Mouse (Mus musculus) embryonic facial prominence, embryonic 14.5 days (tissue): ENCODE measurements around the gene Ankrd33b. TPM values are rescaled to one million over a fixed set of nuclear protein-coding genes. Genes with fewer than 3 reads are reported as not detected.
A peak's percentile ranks its signal among the peaks of the same experiment; 100 is the strongest.

Source experiments
- ATAC-seq: fragments of 200-750 bp; cut with Nextera tagmentation; 2 replicates; pipeline ENCODE4 v1.8.0; 2017; ENCODE audit warnings: low read depth, moderate number of reproducible peaks, moderate TSS enrichment
- DNase-seq: peaks from one replicate; pipeline ENCODE4 v3.0.0-alpha.2; 2015; ENCODE audit warnings: low spot score
- H3K27ac ChIP-seq: fragments of 300-500 bp; sonication (generic); replicated peaks from 2 replicates; pipeline ENCODE4 v1.5.1; 2014; ENCODE audit warnings: low read depth, mild to moderate bottlenecking, low read length, moderate library complexity
- H3K27me3 ChIP-seq: fragments of 300-500 bp; sonication (generic); replicated peaks from 2 replicates; pipeline ENCODE4 v1.6.1; 2014; ENCODE audit warnings: low read length; ENCODE audit not compliant: control insufficient read depth, insufficient read depth
- H3K36me3 ChIP-seq: fragments of 300-500 bp; sonication (generic); 2 replicates; pipeline ENCODE4 v1.6.1; 2014; ENCODE audit warnings: low read length, mixed read lengths; ENCODE audit not compliant: control insufficient read depth, insufficient read depth
- H3K4me1 ChIP-seq: fragments of 300-500 bp; sonication (generic); 2 replicates; pipeline ENCODE4 v1.6.1; 2014; ENCODE audit warnings: antibody characterized with exemption, low read length; ENCODE audit not compliant: control insufficient read depth, insufficient read depth
- H3K4me2 ChIP-seq: fragments of 300-500 bp; sonication (generic); 2 replicates; pipeline ENCODE4 v1.6.1; 2014; ENCODE audit warnings: low read depth, mild to moderate bottlenecking, low read length, moderate library complexity, mixed read lengths
- H3K4me3 ChIP-seq: fragments of 300-500 bp; sonication (generic); 2 replicates; pipeline ENCODE4 v1.5.1; 2014; ENCODE audit warnings: low read depth, mild to moderate bottlenecking, low read length
- H3K9ac ChIP-seq: fragments of 300-500 bp; sonication (generic); 2 replicates; pipeline ENCODE4 v1.6.1; 2014; ENCODE audit warnings: low read depth, mild to moderate bottlenecking, low read length, moderate library complexity, mixed read lengths
- H3K9me3 ChIP-seq: fragments of 300-500 bp; sonication (generic); 2 replicates; pipeline ENCODE4 v1.6.1; 2016; ENCODE audit warnings: low read length; ENCODE audit not compliant: control insufficient read depth
- WGBS: fragments of 180-500 bp; shearing (Covaris S2); extraction: QIAGEN DNeasy Blood & Tissue Kit; methylation state at CpG from one replicate; pipeline ENCODE4 v1.1.7; 2014; 5-methylcytosine and 5-hydroxymethylcytosine counted together
- polyA plus RNA-seq: library from polyadenylated mRNA; unstranded; fragments of >200 nt; fragmentation: Nextera tagmentation; extraction: Ambion mirVana; gene quantifications from 2 replicates; pipeline ENCODE4 v1.2.1, GENCODE M21; 2014

Gene Ankrd33b
- polyA plus RNA-seq, 1 experiment from 2014 or later = 1.1 TPM

DNA sequence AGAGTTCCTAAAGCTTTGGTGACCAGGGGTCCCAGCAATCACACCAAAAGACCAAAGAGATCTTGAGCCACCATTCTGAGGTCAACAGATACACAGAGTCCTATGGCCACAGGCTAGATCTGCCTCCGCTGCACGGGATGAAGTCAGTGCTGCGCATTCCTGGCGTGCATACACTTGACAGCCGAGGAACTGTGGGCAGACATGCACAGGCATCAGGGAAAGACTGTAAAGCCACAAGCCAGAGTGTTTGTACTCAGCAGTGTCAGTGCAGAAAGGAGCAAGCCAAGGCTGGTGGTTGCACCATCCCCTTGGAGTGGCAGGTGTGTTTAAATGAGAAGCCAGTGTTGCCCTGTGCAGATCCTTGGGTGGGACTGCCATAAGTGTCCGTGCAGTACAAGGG lies 111.8 kb downstream of the Ankrd33b start:
- Histone ChIP-seq H3K27ac (no peak overlapping the region), H3K4me1 (peaks cover 3% of the 10 kb centered on the region), H3K36me3 (no peaks in the 10 kb centered on the region), H3K27me3 (no peaks in the 10 kb centered on the region), H3K4me3 (no peak overlapping the region), H3K9me3 (no peaks in the 10 kb centered on the region), H3K9ac (no peak overlapping the region), H3K4me2 (no peak overlapping the region)
- DNase-seq (no peak), ATAC-seq (no peak)
- 67% methylated on average over 6 of the region's 6 CpGs for WGBS

DNA sequence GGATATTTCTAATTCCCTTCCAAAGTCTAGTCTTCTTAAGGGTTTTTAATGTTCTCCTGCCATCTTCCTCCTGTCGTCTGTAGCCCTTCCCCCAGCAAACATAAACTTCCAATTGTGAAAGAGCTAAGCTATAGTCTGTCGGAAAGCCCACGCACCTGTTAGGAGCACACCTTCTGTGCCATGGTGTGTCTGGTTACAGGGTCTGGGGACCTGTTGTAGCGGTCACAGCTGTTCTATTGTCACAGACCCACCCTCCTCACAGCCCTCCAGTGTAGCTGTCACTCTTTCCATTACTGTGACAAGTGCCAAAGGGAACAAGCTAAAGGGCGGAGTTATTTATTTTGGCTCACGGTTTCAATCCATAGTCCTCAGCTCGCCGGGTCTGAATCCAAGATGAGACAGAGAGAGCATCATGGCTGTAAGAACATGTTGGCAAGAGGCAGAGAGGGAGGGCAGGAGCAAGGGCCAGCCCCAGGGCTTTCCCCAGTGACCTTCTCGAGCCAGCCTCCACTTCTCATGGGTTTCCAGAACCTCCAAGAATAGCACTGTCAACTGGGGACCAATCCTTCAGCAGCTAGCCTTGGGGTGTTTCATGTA lies 112.5 kb downstream of the Ankrd33b start:
- H3K4me2 ChIP-seq = no peak overlapping the region
- DNase-seq = no peak
- no peaks in the 10 kb centered on the region for H3K9me3 ChIP-seq
- no peaks in the 10 kb centered on the region for H3K36me3 ChIP-seq
- peaks cover 8% of the 10 kb centered on the region for H3K4me1 ChIP-seq
- H3K27me3 ChIP-seq = no peaks in the 10 kb centered on the region
- no peak overlapping the region for H3K9ac ChIP-seq
- H3K4me3 ChIP-seq = no peak overlapping the region
- WGBS = 84% methylated on average over 9 of the region's 9 CpGs
- no peak overlapping the region for H3K27ac ChIP-seq
- no peak for ATAC-seq

DNA sequence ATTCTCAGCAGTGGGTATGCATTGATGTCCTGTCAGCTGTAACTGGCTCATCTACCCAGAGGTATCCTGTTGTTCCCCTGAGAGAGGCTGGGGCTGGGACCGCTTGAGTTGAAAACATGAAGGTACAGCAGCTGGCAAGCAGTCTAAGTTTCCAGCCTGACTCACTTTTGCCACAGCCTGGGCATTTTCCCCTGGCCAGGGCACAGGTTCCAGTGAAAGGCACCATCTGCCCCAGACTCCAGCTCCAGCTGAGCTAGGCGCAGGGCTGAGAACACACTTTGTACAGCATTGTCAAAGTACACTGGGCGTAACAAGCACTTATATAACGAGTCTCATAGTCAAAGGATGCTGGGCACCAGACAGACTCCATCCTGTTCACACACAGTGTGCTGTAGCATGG lies 113.6 kb downstream of the Ankrd33b start:
- no peak overlapping the region for H3K4me3 ChIP-seq
- 86% methylated on average over 4 of the region's 4 CpGs for WGBS
- no peaks in the 10 kb centered on the region for H3K27me3 ChIP-seq
- H3K4me2 ChIP-seq = no peak overlapping the region
- H3K9ac ChIP-seq = no peak overlapping the region
- no peaks in the 10 kb centered on the region for H3K9me3 ChIP-seq
- no peaks in the 10 kb centered on the region for H3K36me3 ChIP-seq
- ATAC-seq = no peak
- no peak overlapping the region for H3K27ac ChIP-seq
- H3K4me1 ChIP-seq = peaks cover 12% of the 10 kb centered on the region
- DNase-seq = no peak

DNA sequence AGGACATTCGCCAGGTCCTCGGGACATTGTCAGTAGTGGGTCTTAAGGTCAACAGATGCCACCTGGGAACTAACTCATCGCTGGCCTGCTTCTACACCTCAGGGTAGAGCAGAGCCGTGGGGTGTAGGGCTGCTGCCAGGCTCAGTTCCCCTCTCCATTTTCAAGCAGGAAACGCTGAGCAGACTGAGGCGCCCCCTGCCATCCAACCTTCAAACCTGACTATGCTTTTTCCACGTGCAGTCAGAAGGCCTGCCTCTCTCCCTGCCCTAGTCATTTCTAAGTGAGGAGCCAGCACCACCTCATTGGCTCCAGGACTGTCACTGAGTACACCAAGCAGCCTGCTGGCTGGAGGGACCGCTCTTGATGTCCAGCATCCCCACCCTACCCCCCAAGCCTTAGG lies 114.1 kb downstream of the Ankrd33b start:
- no peak for ATAC-seq
- no peaks in the 10 kb centered on the region for H3K27me3 ChIP-seq
- no peak for DNase-seq
- no peak overlapping the region for H3K27ac ChIP-seq
- H3K4me1 ChIP-seq = peaks cover 18% of the 10 kb centered on the region
- no peak overlapping the region for H3K4me2 ChIP-seq
- no peak overlapping the region for H3K9ac ChIP-seq
- no peak overlapping the region for H3K4me3 ChIP-seq
- no peaks in the 10 kb centered on the region for H3K9me3 ChIP-seq
- no peaks in the 10 kb centered on the region for H3K36me3 ChIP-seq
- WGBS = 70% methylated on average over 8 of the region's 8 CpGs

DNA sequence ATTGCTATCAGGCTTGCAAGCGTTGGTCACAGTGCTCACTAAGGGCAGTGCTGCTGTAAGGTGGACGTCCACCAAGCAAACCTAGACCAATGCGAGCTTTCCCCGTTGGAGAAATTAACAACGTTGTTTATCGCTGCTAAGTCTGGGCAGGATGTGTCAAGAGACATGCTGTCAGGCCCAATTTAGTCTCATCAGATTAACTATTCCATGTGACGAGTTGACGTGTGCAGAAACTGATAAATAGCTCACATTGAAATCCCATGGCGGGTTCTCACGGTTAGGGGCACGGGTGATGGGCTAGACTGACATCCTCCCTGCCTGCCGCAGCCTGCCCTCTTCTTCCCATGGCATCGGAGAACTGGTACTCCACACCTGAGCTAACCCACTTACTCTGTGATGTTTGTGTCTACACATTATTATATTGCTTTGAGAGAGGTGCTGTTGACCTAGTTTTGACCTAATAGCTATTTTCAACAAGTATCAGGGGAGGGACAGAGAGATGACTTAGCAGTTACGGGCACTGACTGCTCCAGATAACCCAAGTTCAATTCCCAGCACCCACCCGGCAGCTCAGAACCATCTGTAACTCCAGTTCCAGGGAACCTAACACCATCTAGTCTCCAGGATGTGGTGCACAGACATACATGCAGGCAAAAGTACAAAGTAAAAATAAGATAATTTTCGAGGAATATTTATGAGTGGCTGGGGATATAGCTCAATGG lies 114.8 kb downstream of the Ankrd33b start:
- ATAC-seq (no peak), DNase-seq (no peak)
- H3K9me3 ChIP-seq = no peaks in the 10 kb centered on the region
- 74% methylated on average over 16 of the region's 16 CpGs for WGBS
- H3K4me3 ChIP-seq = no peak overlapping the region
- peaks cover 23% of the 10 kb centered on the region for H3K4me1 ChIP-seq
- no peak overlapping the region for H3K4me2 ChIP-seq
- no peaks in the 10 kb centered on the region for H3K27me3 ChIP-seq
- H3K9ac ChIP-seq = no peak overlapping the region
- H3K36me3 ChIP-seq = no peaks in the 10 kb centered on the region
- H3K27ac ChIP-seq = no peak overlapping the region

DNA sequence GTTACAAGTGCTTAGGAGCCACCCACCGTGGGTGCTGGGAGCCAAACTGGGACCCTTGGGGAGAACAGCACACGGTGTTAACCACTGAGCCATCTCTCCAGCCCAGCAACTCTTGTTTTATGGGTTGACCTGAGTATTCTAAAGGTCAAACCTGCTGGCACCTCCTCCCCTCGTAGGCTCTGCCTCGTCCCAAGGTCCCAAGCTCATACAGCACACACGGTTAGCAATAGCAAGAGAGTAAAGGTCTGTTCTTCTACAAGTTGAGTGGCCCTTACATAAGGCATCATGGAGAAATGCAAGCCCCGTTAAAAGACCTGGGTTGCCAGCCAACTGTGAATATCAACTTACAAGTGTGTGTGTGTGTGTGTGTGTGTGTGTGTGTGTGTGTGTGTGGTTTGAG lies 116.3 kb downstream of the Ankrd33b start:
- H3K4me2 ChIP-seq = no peak overlapping the region
- WGBS = 74% methylated on average over 6 of the region's 6 CpGs
- no peak for DNase-seq

DNA sequence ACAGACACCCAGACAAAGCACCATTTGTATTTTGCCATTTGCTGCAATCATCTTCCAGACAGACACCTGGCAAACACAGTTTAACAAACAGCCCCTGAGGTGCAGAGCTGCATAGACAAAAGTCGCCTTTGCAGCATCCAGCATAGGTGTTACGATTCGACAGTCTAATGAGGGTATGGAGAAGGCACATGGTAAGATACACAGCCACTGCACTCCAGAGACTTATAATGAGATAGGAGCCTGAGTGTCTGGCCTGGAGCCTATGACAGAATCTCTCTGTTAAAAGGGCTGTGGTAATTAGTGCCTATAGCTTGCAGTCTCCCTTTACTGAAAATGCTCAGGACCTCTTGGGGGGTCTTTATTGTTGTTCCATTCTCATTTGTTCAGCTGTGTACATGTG lies 116.8 kb downstream of the Ankrd33b start:
- Histone ChIP-seq H3K27me3 (no peaks in the 10 kb centered on the region), H3K36me3 (no peaks in the 10 kb centered on the region), H3K4me3 (no peak overlapping the region), H3K9ac (no peak overlapping the region), H3K9me3 (no peaks in the 10 kb centered on the region), H3K4me2 (no peak overlapping the region), H3K27ac (0 out of 2 replicates have a peak overlapping the region, but pooled peaks have one; percentile 4), H3K4me1 (peaks cover 32% of the 10 kb centered on the region)
- ATAC-seq = 0 out of 2 replicates have a peak, but pooled peaks have one; percentile 28
- no peak for DNase-seq
- 52% methylated on average over 3 of the region's 3 CpGs for WGBS

More for the DNA sequence above, 116.3 kb downstream of the Ankrd33b start:
- Histone ChIP-seq H3K36me3 (no peaks in the 10 kb centered on the region), H3K9ac (no peak overlapping the region), H3K27me3 (no peaks in the 10 kb centered on the region), H3K4me1 (peaks cover 29% of the 10 kb centered on the region), H3K4me3 (no peak overlapping the region), H3K9me3 (no peaks in the 10 kb centered on the region), H3K27ac (no peak overlapping the region)
- ATAC-seq = no peak

DNA sequence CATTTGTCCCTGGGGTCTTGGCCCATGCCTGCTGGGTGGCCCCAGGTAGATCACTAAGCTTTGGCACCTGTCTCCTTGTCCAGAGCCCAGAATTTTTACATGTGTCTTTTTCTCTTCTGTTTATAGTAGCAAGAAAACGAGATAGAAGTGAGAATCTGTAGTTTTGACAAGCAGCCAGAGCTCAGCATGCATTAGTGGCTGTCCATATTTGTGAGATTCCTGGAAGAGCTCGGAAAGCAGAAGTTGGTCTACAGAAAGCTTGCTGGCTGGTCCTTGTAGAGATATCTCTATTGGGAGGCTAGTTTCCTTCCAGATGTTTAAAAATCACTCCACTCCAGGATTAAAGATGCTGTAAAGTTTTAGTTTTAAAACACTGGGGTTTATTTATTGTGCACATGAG lies 117.5 kb downstream of the Ankrd33b start:
- Histone ChIP-seq H3K4me3 (no peak overlapping the region), H3K27me3 (no peaks in the 10 kb centered on the region), H3K9me3 (no peaks in the 10 kb centered on the region), H3K9ac (no peak overlapping the region), H3K36me3 (no peaks in the 10 kb centered on the region), H3K4me1 (peaks cover 32% of the 10 kb centered on the region), H3K4me2 (no peak overlapping the region), H3K27ac (peak overlapping the region; percentile 4; the same call in 1 of the 2 replicates)
- no peak for DNase-seq
- 53% methylated on average over 2 of the region's 2 CpGs for WGBS
- no peak for ATAC-seq

DNA sequence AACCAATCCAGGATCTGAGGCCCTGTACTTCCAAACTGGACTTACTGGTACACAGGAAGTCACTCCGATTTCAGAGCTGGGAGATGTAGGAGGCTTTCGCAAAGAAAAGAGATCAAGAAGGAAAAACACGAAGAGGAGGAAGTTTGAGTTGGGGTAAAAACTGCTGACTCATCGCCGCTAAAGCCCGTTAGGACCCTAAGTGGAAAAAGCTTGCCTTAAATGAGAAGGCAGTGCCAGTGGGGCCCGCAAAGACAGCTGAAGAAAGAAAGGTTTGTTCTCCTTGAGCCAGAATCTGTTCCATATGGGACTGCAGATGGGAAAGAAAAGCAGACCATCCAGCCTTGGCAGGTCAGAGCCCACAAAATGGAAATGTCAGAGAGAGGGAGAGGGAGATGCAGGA lies 118.6 kb downstream of the Ankrd33b start:
- peak; percentile 72 for DNase-seq
- Histone ChIP-seq H3K27me3 (no peaks in the 10 kb centered on the region), H3K36me3 (no peaks in the 10 kb centered on the region; the same call in 1 of the 2 replicates), H3K9ac (no peak overlapping the region), H3K4me1 (peaks cover 32% of the 10 kb centered on the region), H3K27ac (peak overlapping the region; percentile 76), H3K9me3 (no peaks in the 10 kb centered on the region), H3K4me3 (no peak overlapping the region), H3K4me2 (no peak overlapping the region)
- ATAC-seq = no peak
- WGBS = 27% methylated on average over 7 of the region's 7 CpGs
